Mouse (Mus musculus): ENCODE measurements around the gene Natd1. TPM values are rescaled to one million over a fixed set of nuclear protein-coding genes. Genes with fewer than 3 reads are reported as not detected.

The Natd1 gene
- polyA plus RNA-seq, 1 experiment from 2014 or later = 26.3 TPM

GRCm38 (mm10) chr11:60941370-60941769, 26.8 kb upstream of the Natd1 start:
- Histone ChIP-seq H3K4me3 (no peak overlapping the region), H3K9me3 (no peaks in the 10 kb centered on the region), H3K27me3 (ENCODE audit: insufficient read depth, poor library complexity, severe bottlenecking) (no peaks in the 10 kb centered on the region), H3K36me3 (peaks cover 52% of the 10 kb centered on the region), H3K27ac (peak overlapping the region; percentile 42; the same call in 1 of the 2 replicates), H3K4me1 (replicated peaks) (peaks cover 25% of the 10 kb centered on the region)
- 68% methylated on average over 9 of the region's 9 CpGs for WGBS
- DNase-seq (ENCODE audit: low spot score) = peak; percentile 41

GRCm38 (mm10) chr11:60940501-60940900, 26.0 kb upstream of the Natd1 start:
- Histone ChIP-seq H3K4me3 (no peak overlapping the region), H3K36me3 (peaks cover 43% of the 10 kb centered on the region), H3K27ac (peak overlapping the region; percentile 14; the same call in 1 of the 2 replicates), H3K4me1 (replicated peaks) (peaks cover 30% of the 10 kb centered on the region), H3K27me3 (ENCODE audit: insufficient read depth, poor library complexity, severe bottlenecking) (no peaks in the 10 kb centered on the region), H3K9me3 (no peaks in the 10 kb centered on the region)
- WGBS = 83% methylated on average over 5 of the region's 5 CpGs
- no peak for DNase-seq (ENCODE audit: low spot score)

GRCm38 (mm10) chr11:60939487-60939886, 24.9 kb upstream of the Natd1 start:
- WGBS = 91% methylated on average over 3 of the region's 3 CpGs
- DNase-seq (ENCODE audit: low spot score) = no peak
- Histone ChIP-seq H3K27ac (no peak overlapping the region), H3K4me3 (no peak overlapping the region), H3K36me3 (peaks cover 40% of the 10 kb centered on the region), H3K9me3 (no peaks in the 10 kb centered on the region), H3K4me1 (replicated peaks) (peaks cover 36% of the 10 kb centered on the region), H3K27me3 (ENCODE audit: insufficient read depth, poor library complexity, severe bottlenecking) (no peaks in the 10 kb centered on the region)

- DNase-seq (ENCODE audit: low spot score) = no peak
- peaks cover 49% of the 10 kb centered on the region for H3K4me1 ChIP-seq (replicated peaks)
- H3K36me3 ChIP-seq = peaks cover 26% of the 10 kb centered on the region
- no peaks in the 10 kb centered on the region for H3K27me3 ChIP-seq (ENCODE audit: insufficient read depth, poor library complexity, severe bottlenecking)
- H3K4me3 ChIP-seq = no peak overlapping the region
- WGBS = 90% methylated on average over 3 of the region's 3 CpGs
- no peak overlapping the region for H3K27ac ChIP-seq
- no peaks in the 10 kb centered on the region for H3K9me3 ChIP-seq
Measured at GRCm38 (mm10) chr11:60937611-60938010, 23.1 kb upstream of the Natd1 start.

GRCm38 (mm10) chr11:60935975-60936373, 21.4 kb upstream of the Natd1 start:
- Histone ChIP-seq H3K27ac (no peak overlapping the region), H3K36me3 (peaks cover 17% of the 10 kb centered on the region; the same call in 1 of the 2 replicates)

GRCm38 (mm10) chr11:60935326-60935974, 20.9 kb upstream of the Natd1 start:
- H3K4me3 ChIP-seq = 0 out of 2 replicates have a peak overlapping the region, but pooled peaks have one; percentile 1
- H3K4me1 ChIP-seq (replicated peaks) = peaks cover 56% of the 10 kb centered on the region
- no peak overlapping the region for H3K27ac ChIP-seq
- no peaks in the 10 kb centered on the region for H3K9me3 ChIP-seq
- DNase-seq (ENCODE audit: low spot score) = no peak
- peaks cover 5% of the 10 kb centered on the region; the same call in 1 of the 2 replicates for H3K27me3 ChIP-seq (ENCODE audit: insufficient read depth, poor library complexity, severe bottlenecking)
- H3K36me3 ChIP-seq = peaks cover 17% of the 10 kb centered on the region; the same call in 1 of the 2 replicates
- WGBS = 83% methylated on average over 7 of the region's 7 CpGs

More at GRCm38 (mm10) chr11:60935975-60936373, 21.4 kb upstream of the Natd1 start:
- Histone ChIP-seq H3K4me1 (replicated peaks) (peaks cover 56% of the 10 kb centered on the region), H3K27me3 (ENCODE audit: insufficient read depth, poor library complexity, severe bottlenecking) (no peaks in the 10 kb centered on the region), H3K4me3 (0 out of 2 replicates have a peak overlapping the region, but pooled peaks have one; percentile 1), H3K9me3 (no peaks in the 10 kb centered on the region)
- 84% methylated on average over 4 of the region's 4 CpGs for WGBS
- DNase-seq (ENCODE audit: low spot score) = no peak

GRCm38 (mm10) chr11:60934795-60935194, 20.2 kb upstream of the Natd1 start:
- DNase-seq (ENCODE audit: low spot score) = no peak
- H3K27ac ChIP-seq = no peak overlapping the region
- peaks cover 58% of the 10 kb centered on the region for H3K4me1 ChIP-seq (replicated peaks)
- H3K9me3 ChIP-seq = no peaks in the 10 kb centered on the region
- no peak overlapping the region for H3K4me3 ChIP-seq
- peaks cover 17% of the 10 kb centered on the region; the same call in 1 of the 2 replicates for H3K36me3 ChIP-seq
- peaks cover 9% of the 10 kb centered on the region; the same call in 1 of the 2 replicates for H3K27me3 ChIP-seq (ENCODE audit: insufficient read depth, poor library complexity, severe bottlenecking)
- 83% methylated on average over 2 of the region's 2 CpGs for WGBS

GRCm38 (mm10) chr11:60933178-60933930, 18.8 kb upstream of the Natd1 start:
- peak overlapping the region; percentile 83 for H3K4me3 ChIP-seq
- 86% methylated on average over 10 of the region's 10 CpGs for WGBS
- H3K4me1 ChIP-seq (replicated peaks) = peaks cover 58% of the 10 kb centered on the region
- H3K27me3 ChIP-seq (ENCODE audit: insufficient read depth, poor library complexity, severe bottlenecking) = peaks cover 13% of the 10 kb centered on the region; the same call in 1 of the 2 replicates
- H3K36me3 ChIP-seq = peaks cover 17% of the 10 kb centered on the region; the same call in 1 of the 2 replicates
- DNase-seq (ENCODE audit: low spot score) = no peak
- H3K27ac ChIP-seq = no peak overlapping the region
- H3K9me3 ChIP-seq = no peaks in the 10 kb centered on the region

- DNase-seq (ENCODE audit: low spot score) = no peak
- Histone ChIP-seq H3K4me1 (replicated peaks) (peaks cover 64% of the 10 kb centered on the region), H3K36me3 (peaks cover 17% of the 10 kb centered on the region; the same call in 1 of the 2 replicates), H3K4me3 (peak overlapping the region; percentile 83), H3K9me3 (no peaks in the 10 kb centered on the region), H3K27ac (peak overlapping the region; percentile 91), H3K27me3 (ENCODE audit: insufficient read depth, poor library complexity, severe bottlenecking) (peaks cover 13% of the 10 kb centered on the region; the same call in 1 of the 2 replicates)
- WGBS = 11% methylated on average over 7 of the region's 7 CpGs
Measured at GRCm38 (mm10) chr11:60932503-60933020, 18.0 kb upstream of the Natd1 start.

GRCm38 (mm10) chr11:60931869-60932481, 17.4 kb upstream of the Natd1 start, which contains the start of gene Map2k3:
Map2k3 (plus strand) TSS chr11:60932033.
- H3K36me3 ChIP-seq = peaks cover 16% of the 10 kb centered on the region; the same call in 1 of the 2 replicates
- peaks cover 13% of the 10 kb centered on the region; the same call in 1 of the 2 replicates for H3K27me3 ChIP-seq (ENCODE audit: insufficient read depth, poor library complexity, severe bottlenecking)
- under 1% methylated on average over 59 of the region's 59 CpGs for WGBS
- peak within 1 kb of the TSS; percentile 91 for H3K27ac ChIP-seq
- peak; percentile 94 for DNase-seq (ENCODE audit: low spot score)
- no peaks in the 10 kb centered on the region for H3K9me3 ChIP-seq
- peaks cover 67% of the 10 kb centered on the region for H3K4me1 ChIP-seq (replicated peaks)
- peak within 1 kb of the TSS; percentile 83 for H3K4me3 ChIP-seq

GRCm38 (mm10) chr11:60931282-60931868, 16.8 kb upstream of the Natd1 start:
- Histone ChIP-seq H3K4me3 (peak overlapping the region; percentile 83), H3K27me3 (ENCODE audit: insufficient read depth, poor library complexity, severe bottlenecking) (peaks cover 13% of the 10 kb centered on the region; the same call in 1 of the 2 replicates), H3K4me1 (replicated peaks) (peaks cover 64% of the 10 kb centered on the region), H3K9me3 (no peaks in the 10 kb centered on the region), H3K36me3 (peaks cover 11% of the 10 kb centered on the region; the same call in 1 of the 2 replicates), H3K27ac (peak overlapping the region; percentile 91)
- 4% methylated on average over 30 of the region's 30 CpGs for WGBS
- no peak for DNase-seq (ENCODE audit: low spot score)
